In genomic region chr4:141874601-141875460, GRCm38 (mm10) we compare ENCODE assay signal across 7 mouse cellular contexts. TPM values are rescaled to one million over a fixed set of nuclear protein-coding genes. Genes with fewer than 3 reads are reported as not detected.
DNase-seq lines count a peak whose midpoint lies in the region; ATAC-seq lines count a peak whose summit lies in the region.

Gene Efhd2, minus strand, starts transcription at chr4:141874920.

- peak within 1 kb of the TSS; percentile 81 for H3K4me2 ChIP-seq in hindbrain, embryonic 14.5 days (replicated peaks)

- peak; percentile 76 for DNase-seq in WW6 (ENCODE audit: low read depth, low spot score)
- peak; percentile 77 to 83 for DNase-seq in cerebellum, postnatal 14 days
- peak; percentile 76 to 78 for DNase-seq in frontal cortex, postnatal 36 days (ENCODE audit: low spot score in 2 of 2)
- DNase-seq in hindbrain, embryonic 14.5 days (ENCODE audit: low spot score): peak; percentile 78
- DNase-seq in left cerebral cortex, adult 8-10 months (ENCODE audit: low spot score in 2 of 2): peak in 1 of 2 experiments; percentile 81
- DNase-seq in right cerebral cortex, postnatal 14 days: peak; percentile 81

- peak within 1 kb of the TSS; percentile 76 for H3K9ac ChIP-seq in hindbrain, embryonic 14.5 days

- peaks cover 43% of the 10 kb centered on the region for H3K4me1 ChIP-seq in hindbrain, embryonic 14.5 days (replicated peaks; ENCODE audit: control insufficient read depth, insufficient read depth, low read length)
- H3K4me1 ChIP-seq in megakaryocyte, embryonic 14.5 days: peaks cover 54% of the 10 kb centered on the region

- H3K27me3 ChIP-seq in hindbrain, embryonic 14.5 days (ENCODE audit: control insufficient read depth, insufficient read depth, low read length): no peaks in the 10 kb centered on the region
- peaks cover 30% of the 10 kb centered on the region for H3K27me3 ChIP-seq in megakaryocyte, embryonic 14.5 days (replicated peaks)

- peak within 1 kb of the TSS; percentile 81 for H3K27ac ChIP-seq in hindbrain, embryonic 14.5 days

- no peaks in the 10 kb centered on the region for H3K9me3 ChIP-seq in hindbrain, embryonic 14.5 days (ENCODE audit: control insufficient read depth, low read length)
- no peaks in the 10 kb centered on the region for H3K9me3 ChIP-seq in megakaryocyte, embryonic 14.5 days

- ATAC-seq in hindbrain, embryonic 14.5 days (ENCODE audit: low FRiP score): peak; percentile 88

- under 1% methylated on average over 70 of the region's 73 CpGs for WGBS in hindbrain, embryonic 14.5 days

- peak within 1 kb of the TSS; percentile 76 for H3K4me3 ChIP-seq in hindbrain, embryonic 14.5 days (replicated peaks; ENCODE audit: low read length)
- H3K4me3 ChIP-seq in megakaryocyte, embryonic 14.5 days (replicated peaks): peak within 1 kb of the TSS; percentile 95

- H3K36me3 ChIP-seq in hindbrain, embryonic 14.5 days (replicated peaks; ENCODE audit: control insufficient read depth, insufficient read depth): no peaks in the 10 kb centered on the region
- peaks cover 30% of the 10 kb centered on the region for H3K36me3 ChIP-seq in megakaryocyte, embryonic 14.5 days (replicated peaks; ENCODE audit: low read length)

RNA-seq across cellular contexts. Expression of gene Efhd2, which starts in this region (rescaled TPM):
- polyA plus RNA-seq in hindbrain, embryonic 14.5 days (2014; fragmentation: Nextera tagmentation; extraction: Ambion mirVana): 44.7 and 46.7 TPM in 2 replicates
- 100 to 1,000 TPM; 257 to 276 (median 261) TPM for total RNA-seq in left cerebral cortex, adult 8-10 months (2022)
- polyA plus RNA-seq in megakaryocyte, embryonic 14.5 days (2012; ENCODE audit: insufficient read depth, low replicate concordance): 34.7 and 93.3 TPM in 2 replicates
